Mouse (Mus musculus): ENCODE measurements around the gene Cd300c. TPM values are rescaled to one million over a fixed set of nuclear protein-coding genes. Genes with fewer than 3 reads are reported as not detected.
"Not testable (repeated sequence)": the region's sequence is repeated elsewhere in the genome, so short reads cannot be mapped to it uniquely, and the experiment has no call there.

Cd300c gene
- polyA plus RNA-seq (2015; fragmentation: Nextera tagmentation; extraction: Ambion mirVana): not detected in 2 replicates

GRCm38 (mm10) chr11:114968752-114969207 is at the start of gene Cd300c:
Gene Cd300c, minus strand, starts transcription at chr11:114969157.
- Histone ChIP-seq H3K36me3 (no peaks in the 10 kb centered on the region), H3K4me1 (peaks cover 8% of the 10 kb centered on the region), H3K27ac (replicated peaks) (no peak within 1 kb of the TSS), H3K4me2 (no peak within 1 kb of the TSS), H3K4me3 (no peak within 1 kb of the TSS), H3K9me3 (peaks cover 12% of the 10 kb centered on the region), H3K9ac (no peak within 1 kb of the TSS), H3K27me3 (replicated peaks) (no peaks in the 10 kb centered on the region)
- no peak for ATAC-seq (ENCODE audit: extremely low read depth, insufficient number of reproducible peaks, low FRiP score, low TSS enrichment)
- 83% methylated on average over 9 of the region's 9 CpGs for WGBS

GRCm38 (mm10) chr11:115016093-115016492 is 47.1 kb upstream of the Cd300c start, which contains the start of gene Cd300ld2:
Gene Cd300ld2, minus strand, starts transcription at chr11:115016193.
- not testable (repeated sequence) for H3K27me3 ChIP-seq (replicated peaks); ATAC-seq (ENCODE audit: extremely low read depth, insufficient number of reproducible peaks, low FRiP score, low TSS enrichment); H3K4me2 ChIP-seq; H3K36me3 ChIP-seq; H3K4me1 ChIP-seq; H3K9me3 ChIP-seq; H3K27ac ChIP-seq (replicated peaks); H3K9ac ChIP-seq; H3K4me3 ChIP-seq
- WGBS: no CpG with 5 or more reads among the region's 7 CpGs

GRCm38 (mm10) chr11:115004070-115004469 is 35.1 kb upstream of the Cd300c start:
- Histone ChIP-seq H3K4me3 (no peak overlapping the region), H3K9ac (no peak overlapping the region), H3K36me3 (no peaks in the 10 kb centered on the region), H3K4me2 (no peak overlapping the region), H3K9me3 (no peaks in the 10 kb centered on the region), H3K27me3 (replicated peaks) (0 out of 2 replicates have a peak, but pooled peaks cover 4% of the 10 kb centered on the region), H3K27ac (replicated peaks) (no peak overlapping the region), H3K4me1 (no peaks in the 10 kb centered on the region)
- ATAC-seq (ENCODE audit: extremely low read depth, insufficient number of reproducible peaks, low FRiP score, low TSS enrichment): no peak
- 71% methylated on average over 5 of the region's 5 CpGs for WGBS

DNA sequence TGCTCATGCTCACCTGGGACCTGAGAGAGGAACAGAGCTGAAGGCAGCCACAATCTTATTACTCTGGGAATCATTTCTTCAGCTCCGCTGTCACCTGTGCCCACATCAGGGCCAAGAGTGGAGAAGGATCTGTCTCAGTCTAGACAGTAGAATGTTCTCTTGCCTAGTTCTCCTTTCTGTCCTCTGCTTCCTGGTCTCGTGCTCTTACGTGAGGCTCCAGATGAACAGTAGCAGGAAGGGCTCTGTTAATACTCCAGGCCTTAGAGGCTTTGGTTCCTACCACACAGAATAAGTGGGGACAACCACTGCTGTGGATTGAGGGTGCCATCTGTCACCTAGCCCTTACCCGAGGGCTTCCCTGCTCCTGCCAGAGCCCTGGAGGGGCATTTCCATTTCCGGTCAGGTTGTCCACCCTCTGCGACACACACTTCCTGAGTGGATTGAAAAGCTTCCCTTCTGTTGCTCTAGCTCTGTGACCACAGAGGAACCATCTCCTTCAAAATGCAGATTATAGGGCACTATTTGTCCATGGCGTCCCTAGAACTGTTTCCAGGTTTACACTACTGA is 32.6 kb upstream of the Cd300c start, which contains the start of gene Cd300c2:
Gene Cd300c2 (minus strand): TSS at position 407 of the 567 bp plus-strand sequence.
- ATAC-seq (ENCODE audit: extremely low read depth, insufficient number of reproducible peaks, low FRiP score, low TSS enrichment): no peak
- H3K27me3 ChIP-seq (replicated peaks): 0 out of 2 replicates have a peak, but pooled peaks cover 8% of the 10 kb centered on the region
- no peaks in the 10 kb centered on the region for H3K36me3 ChIP-seq
- 70% methylated on average over 7 of the region's 7 CpGs for WGBS
- no peak within 1 kb of the TSS for H3K27ac ChIP-seq (replicated peaks)
- H3K4me1 ChIP-seq: no peaks in the 10 kb centered on the region
- no peak within 1 kb of the TSS for H3K4me3 ChIP-seq
- no peak within 1 kb of the TSS for H3K9ac ChIP-seq
- no peaks in the 10 kb centered on the region for H3K9me3 ChIP-seq
- H3K4me2 ChIP-seq: no peak within 1 kb of the TSS

DNA sequence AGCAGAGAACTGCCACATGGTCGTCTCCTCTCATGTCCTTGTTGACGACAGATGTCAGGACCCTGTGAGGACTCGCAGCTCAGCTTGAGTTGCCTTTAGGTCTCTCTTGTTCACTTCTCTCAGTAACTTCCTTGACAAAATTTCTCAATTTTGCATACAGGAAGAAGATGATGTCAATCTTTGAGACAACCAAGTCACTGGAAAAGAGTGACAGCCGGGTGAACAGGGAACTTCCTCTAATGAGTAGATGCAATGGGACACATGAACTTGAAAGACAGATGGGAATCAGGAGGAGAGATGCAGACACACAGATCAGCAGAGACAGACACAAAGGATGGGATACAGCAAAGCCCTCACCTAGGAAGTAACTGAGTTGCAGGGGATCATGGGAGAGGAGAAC is 20.8 kb upstream of the Cd300c start, which contains the start of gene Cd300ld:
Gene Cd300ld (minus strand): TSS at position 130 of the 400 bp plus-strand sequence.
- ATAC-seq (ENCODE audit: extremely low read depth, insufficient number of reproducible peaks, low FRiP score, low TSS enrichment): no peak

GRCm38 (mm10) chr11:114981866-114982265 is 12.9 kb upstream of the Cd300c start:
- no peak for ATAC-seq (ENCODE audit: extremely low read depth, insufficient number of reproducible peaks, low FRiP score, low TSS enrichment)
- Histone ChIP-seq H3K36me3 (no peaks in the 10 kb centered on the region), H3K4me2 (no peak overlapping the region), H3K9ac (no peak overlapping the region), H3K27me3 (replicated peaks) (no peaks in the 10 kb centered on the region), H3K4me1 (no peaks in the 10 kb centered on the region), H3K27ac (replicated peaks) (no peak overlapping the region), H3K9me3 (peaks cover 22% of the 10 kb centered on the region), H3K4me3 (no peak overlapping the region)
- WGBS: 53% methylated on average over 3 of the region's 4 CpGs

More for the DNA sequence above, 20.8 kb upstream of the Cd300c start, which contains the start of gene Cd300ld:
- WGBS: 65% methylated on average over 4 of the region's 4 CpGs
- Histone ChIP-seq H3K36me3 (no peaks in the 10 kb centered on the region), H3K4me3 (no peak within 1 kb of the TSS), H3K9me3 (no peaks in the 10 kb centered on the region), H3K27me3 (replicated peaks) (no peaks in the 10 kb centered on the region), H3K4me2 (no peak within 1 kb of the TSS), H3K27ac (replicated peaks) (no peak within 1 kb of the TSS), H3K4me1 (no peaks in the 10 kb centered on the region), H3K9ac (no peak within 1 kb of the TSS)

DNA sequence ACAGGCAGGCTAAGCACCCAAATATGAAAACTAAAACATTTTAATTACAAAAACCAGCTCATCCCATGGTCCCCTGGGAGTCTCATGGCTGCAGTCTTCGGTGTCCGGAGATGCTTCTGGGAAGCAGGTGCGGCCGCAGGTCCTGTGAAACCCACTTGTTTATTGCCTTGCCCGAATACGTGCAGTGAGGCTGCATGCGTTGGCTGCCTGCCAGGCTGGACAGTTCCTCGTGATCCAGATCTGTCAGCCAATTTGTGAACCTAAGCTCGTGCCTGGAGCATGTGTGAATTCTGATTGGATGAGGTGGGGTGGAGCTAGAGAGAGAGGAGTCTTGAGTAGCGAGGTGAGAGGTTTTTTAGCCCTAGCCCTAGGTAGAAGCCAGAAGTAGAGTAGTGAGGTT is 3.8 kb upstream of the Cd300c start:
- Histone ChIP-seq H3K4me2 (no peak overlapping the region), H3K4me1 (no peaks in the 10 kb centered on the region), H3K27me3 (replicated peaks) (no peaks in the 10 kb centered on the region), H3K27ac (replicated peaks) (no peak overlapping the region), H3K9ac (no peak overlapping the region), H3K9me3 (peaks cover 28% of the 10 kb centered on the region), H3K36me3 (no peaks in the 10 kb centered on the region), H3K4me3 (no peak overlapping the region)
- WGBS: 75% methylated on average over 10 of the region's 10 CpGs
- no peak for ATAC-seq (ENCODE audit: extremely low read depth, insufficient number of reproducible peaks, low FRiP score, low TSS enrichment)

DNA sequence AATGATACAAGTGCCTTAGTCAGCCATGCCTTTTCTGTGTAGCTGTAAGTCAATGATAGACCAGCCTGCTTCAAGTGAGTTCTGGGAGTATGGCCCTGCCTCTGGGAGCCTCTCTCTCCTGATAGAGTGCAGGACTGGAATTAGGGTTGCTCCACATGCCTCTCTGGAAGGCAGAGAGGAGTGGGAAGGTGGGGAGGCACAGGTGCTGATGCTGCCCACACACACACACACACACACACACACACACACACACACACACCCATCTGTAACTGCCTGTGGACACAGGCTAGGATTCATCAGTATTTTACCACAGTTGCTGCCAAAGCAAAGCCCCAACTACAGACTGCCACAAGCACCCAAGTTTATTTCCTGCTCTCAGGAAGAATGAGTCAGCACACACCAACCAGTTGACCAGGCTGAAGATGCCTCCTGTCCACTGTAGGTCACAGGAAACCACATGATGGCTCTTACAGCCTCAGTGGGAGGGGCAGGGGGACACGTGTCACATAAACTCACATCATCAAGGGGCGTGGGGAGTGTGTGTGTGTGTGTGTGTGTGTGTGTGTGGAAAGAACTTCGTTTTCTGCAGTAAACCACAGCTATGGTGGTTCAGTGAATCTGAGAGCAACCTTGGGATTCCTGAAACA is 3.7 kb downstream of the Cd300c start:
- no peak overlapping the region for H3K27ac ChIP-seq (replicated peaks)
- ATAC-seq (ENCODE audit: extremely low read depth, insufficient number of reproducible peaks, low FRiP score, low TSS enrichment): no peak

GRCm38 (mm10) chr11:114960369-114960768 is 8.6 kb downstream of the Cd300c start:
- no peak overlapping the region for H3K9ac ChIP-seq
- ATAC-seq (ENCODE audit: extremely low read depth, insufficient number of reproducible peaks, low FRiP score, low TSS enrichment): no peak
- WGBS: 59% methylated on average over 1 of the region's 1 CpGs

More for the DNA sequence above, 3.7 kb downstream of the Cd300c start:
- WGBS: 55% methylated on average over 3 of the region's 3 CpGs
- H3K4me3 ChIP-seq: no peak overlapping the region
- no peak overlapping the region for H3K9ac ChIP-seq
- H3K36me3 ChIP-seq: no peaks in the 10 kb centered on the region
- H3K27me3 ChIP-seq (replicated peaks): no peaks in the 10 kb centered on the region
- no peaks in the 10 kb centered on the region for H3K9me3 ChIP-seq
- H3K4me1 ChIP-seq: peaks cover 8% of the 10 kb centered on the region
- H3K4me2 ChIP-seq: no peak overlapping the region

GRCm38 (mm10) chr11:114934144-114934543 is 34.8 kb downstream of the Cd300c start, which contains the start of gene Cd300lb:
Gene Cd300lb, minus strand, starts transcription at chr11:114934386.
- WGBS: 39% methylated on average over 6 of the region's 6 CpGs
- peaks cover 13% of the 10 kb centered on the region for H3K4me1 ChIP-seq
- no peaks in the 10 kb centered on the region for H3K9me3 ChIP-seq

More at GRCm38 (mm10) chr11:114960369-114960768, 8.6 kb downstream of the Cd300c start:
- Histone ChIP-seq H3K9me3 (no peaks in the 10 kb centered on the region), H3K4me1 (peaks cover 3% of the 10 kb centered on the region), H3K27ac (replicated peaks) (no peak overlapping the region), H3K4me2 (no peak overlapping the region), H3K36me3 (no peaks in the 10 kb centered on the region), H3K4me3 (no peak overlapping the region), H3K27me3 (replicated peaks) (no peaks in the 10 kb centered on the region)

GRCm38 (mm10) chr11:114933591-114933990 is 35.4 kb downstream of the Cd300c start:
- Histone ChIP-seq H3K36me3 (no peaks in the 10 kb centered on the region), H3K4me3 (no peak overlapping the region), H3K9ac (no peak overlapping the region), H3K27me3 (replicated peaks) (no peaks in the 10 kb centered on the region), H3K4me1 (peaks cover 19% of the 10 kb centered on the region), H3K9me3 (no peaks in the 10 kb centered on the region), H3K4me2 (no peak overlapping the region), H3K27ac (replicated peaks) (no peak overlapping the region)
- 66% methylated on average over 4 of the region's 4 CpGs for WGBS
- no peak for ATAC-seq (ENCODE audit: extremely low read depth, insufficient number of reproducible peaks, low FRiP score, low TSS enrichment)

More at GRCm38 (mm10) chr11:114934144-114934543, 34.8 kb downstream of the Cd300c start, which contains the start of gene Cd300lb:
- no peak within 1 kb of the TSS for H3K4me2 ChIP-seq
- H3K9ac ChIP-seq: no peak within 1 kb of the TSS
- no peak within 1 kb of the TSS for H3K4me3 ChIP-seq
- no peaks in the 10 kb centered on the region for H3K27me3 ChIP-seq (replicated peaks)
- no peak for ATAC-seq (ENCODE audit: extremely low read depth, insufficient number of reproducible peaks, low FRiP score, low TSS enrichment)
- H3K27ac ChIP-seq (replicated peaks): no peak within 1 kb of the TSS
- no peaks in the 10 kb centered on the region for H3K36me3 ChIP-seq
